Mouse (Mus musculus): ENCODE data around the gene Kcnmb3. TPM values are rescaled to one million over a fixed set of nuclear protein-coding genes. Genes with fewer than 3 reads are reported as not detected.
A peak's percentile ranks its signal among the peaks of the same experiment; 100 is the strongest.

The Kcnmb3 gene
- polyA plus RNA-seq, 1 experiment from 2014 or later: not detected

DNA sequence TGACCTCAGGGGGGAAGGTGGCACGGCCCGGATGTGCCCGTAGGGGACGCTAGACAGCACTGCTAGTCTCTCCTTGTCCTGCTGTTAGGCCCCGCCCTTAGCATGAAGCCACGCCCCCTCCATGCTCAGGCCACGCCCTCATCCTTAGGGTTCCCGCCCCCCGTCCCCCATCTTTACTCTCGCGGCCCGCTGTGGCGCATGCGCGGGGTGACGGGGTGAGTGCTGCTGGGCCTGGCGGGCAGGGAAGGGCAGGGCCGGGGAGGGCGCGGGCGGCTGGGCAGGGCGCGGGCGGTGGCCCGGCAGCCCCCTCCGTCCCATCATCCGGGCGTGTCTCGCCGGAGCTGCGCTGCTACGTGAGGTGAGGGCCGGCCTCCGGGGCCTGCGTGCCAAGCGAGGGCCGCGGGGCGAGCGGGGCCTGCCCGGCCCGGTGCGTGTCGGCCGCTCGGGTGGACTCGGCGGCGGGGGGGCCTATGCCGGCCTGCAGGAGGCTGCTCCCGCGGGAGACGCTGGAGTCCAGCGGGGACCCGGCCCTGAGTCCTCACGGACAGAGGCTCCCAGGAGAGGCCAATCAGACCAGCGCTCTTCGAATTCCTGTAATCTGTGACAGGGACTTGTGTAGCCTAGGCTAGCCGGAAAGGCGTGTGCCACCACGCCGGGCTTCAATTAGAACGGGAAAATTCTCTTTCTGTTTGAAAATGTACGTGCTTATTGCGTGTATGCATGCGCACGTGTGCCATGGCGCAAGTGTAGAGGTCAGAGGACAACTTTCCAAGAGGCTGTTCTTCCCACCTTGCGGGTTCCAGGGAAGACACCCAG is 18.6 kb upstream of the Kcnmb3 start:
- peak; percentile 95 for DNase-seq
- Histone ChIP-seq H3K9me3 (replicated peaks) (no peaks in the 10 kb centered on the region), H3K36me3 (peaks cover 9% of the 10 kb centered on the region), H3K27ac (peak overlapping the region; percentile 92), H3K4me2 (peak overlapping the region; percentile 96), H3K4me1 (replicated peaks) (peaks cover 60% of the 10 kb centered on the region), H3K9ac (peak overlapping the region; percentile 90), H3K27me3 (no peaks in the 10 kb centered on the region), H3K4me3 (replicated peaks) (peak overlapping the region; percentile 73)
- WGBS (ENCODE audit: insufficient replicate concordance): under 1% methylated on average over 69 of the region's 69 CpGs
- peak; percentile 95 for ATAC-seq (ENCODE audit: low read depth)

DNA sequence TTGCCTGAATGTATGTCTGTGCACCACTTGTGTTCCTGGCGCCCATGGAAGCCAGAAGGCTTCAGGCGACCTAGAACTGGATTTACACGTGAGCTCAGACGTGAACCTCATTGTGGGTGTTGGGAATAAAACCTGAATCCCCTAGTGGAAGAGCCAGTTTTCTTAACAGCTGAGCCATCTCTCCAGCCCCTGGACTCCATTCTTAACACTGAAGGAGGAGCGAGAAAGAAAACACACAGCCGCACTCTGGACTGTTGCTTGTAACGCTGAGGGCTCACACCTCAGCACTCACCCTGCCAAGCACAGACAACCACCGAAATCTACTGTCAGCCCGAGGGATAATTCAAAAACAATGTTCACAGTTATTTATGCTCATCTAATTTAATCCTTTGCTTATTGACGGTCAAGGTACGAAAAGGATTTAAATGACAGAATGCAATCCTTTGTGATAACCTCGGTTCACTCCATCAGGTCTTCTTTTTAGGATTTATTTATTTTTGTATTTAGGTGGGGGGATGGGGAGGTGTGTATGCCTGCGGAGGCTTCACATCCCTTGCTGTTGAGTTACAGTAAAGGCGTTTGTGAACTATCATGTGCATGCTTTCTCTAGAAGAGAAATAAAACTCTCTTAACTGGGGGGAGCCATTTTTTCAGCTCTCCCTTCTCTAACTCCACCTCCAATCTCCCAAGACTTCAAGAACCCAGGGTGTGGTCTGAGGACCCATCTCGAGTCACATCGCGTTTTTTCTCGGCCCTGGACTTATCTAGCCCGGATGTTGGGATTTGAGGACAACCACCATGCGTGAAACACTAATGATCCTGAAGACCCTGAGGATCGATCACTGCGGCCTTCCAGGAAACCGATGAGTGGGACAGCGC is 17.7 kb upstream of the Kcnmb3 start, which contains the start of gene Zfp639:
Gene Zfp639 (plus strand): TSS at position 764 of the 879 bp plus-strand sequence.
- Histone ChIP-seq H3K9me3 (replicated peaks) (no peaks in the 10 kb centered on the region), H3K4me3 (replicated peaks) (peak within 1 kb of the TSS; percentile 73), H3K4me2 (peak within 1 kb of the TSS; percentile 96), H3K9ac (peak within 1 kb of the TSS; percentile 90), H3K27me3 (no peaks in the 10 kb centered on the region), H3K27ac (peak within 1 kb of the TSS; percentile 92), H3K4me1 (replicated peaks) (peaks cover 55% of the 10 kb centered on the region), H3K36me3 (peaks cover 2% of the 10 kb centered on the region; the same call in 1 of the 2 replicates)
- peak; percentile 48 for ATAC-seq (ENCODE audit: low read depth)
- DNase-seq: no peak
- 15% methylated on average over 24 of the region's 24 CpGs for WGBS (ENCODE audit: insufficient replicate concordance)

DNA sequence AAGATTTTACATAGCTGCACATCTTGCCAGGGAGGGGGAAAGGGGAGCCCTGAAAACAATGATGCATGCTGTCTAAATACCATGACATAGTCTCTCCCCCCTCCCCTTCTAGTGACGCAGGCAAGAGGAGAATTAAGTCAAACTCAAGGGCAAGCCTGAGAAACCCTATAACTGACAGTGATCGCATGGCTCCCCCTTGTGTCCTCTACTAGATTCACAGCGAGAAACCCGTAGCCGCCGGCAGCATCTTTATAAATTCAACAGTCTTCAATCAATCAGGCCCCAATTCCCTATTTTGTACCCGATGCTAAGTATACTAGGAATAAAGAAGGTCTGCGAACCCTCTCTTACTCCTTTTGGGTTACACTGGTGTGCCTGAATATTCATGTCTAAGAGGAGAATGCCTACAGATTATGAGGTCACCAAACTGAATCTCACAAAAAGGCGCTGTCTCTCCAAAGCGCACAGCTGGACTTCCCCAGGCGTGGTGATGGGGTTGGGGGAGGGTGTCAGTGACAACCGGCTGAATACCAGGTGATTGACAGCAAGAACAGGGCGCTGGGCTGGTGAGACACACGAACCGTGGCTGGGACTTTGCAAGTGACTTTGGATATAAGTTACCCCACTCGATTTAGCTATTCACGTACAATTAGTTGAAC is 16.8 kb upstream of the Kcnmb3 start:
- WGBS (ENCODE audit: insufficient replicate concordance): 3% methylated on average over 17 of the region's 17 CpGs
- Histone ChIP-seq H3K27me3 (no peaks in the 10 kb centered on the region), H3K9ac (peak overlapping the region; percentile 60), H3K27ac (peak overlapping the region; percentile 54), H3K4me2 (peak overlapping the region; percentile 96), H3K4me1 (replicated peaks) (peaks cover 48% of the 10 kb centered on the region), H3K9me3 (replicated peaks) (no peaks in the 10 kb centered on the region), H3K4me3 (replicated peaks) (peak overlapping the region; percentile 73), H3K36me3 (no peaks in the 10 kb centered on the region)
- DNase-seq: peak; percentile 38
- no peak for ATAC-seq (ENCODE audit: low read depth)

- Histone ChIP-seq H3K9ac (no peak overlapping the region), H3K27me3 (no peaks in the 10 kb centered on the region), H3K4me3 (replicated peaks) (no peak overlapping the region), H3K4me2 (no peak overlapping the region), H3K36me3 (no peaks in the 10 kb centered on the region), H3K27ac (no peak overlapping the region), H3K4me1 (replicated peaks) (peaks cover 28% of the 10 kb centered on the region), H3K9me3 (replicated peaks) (no peaks in the 10 kb centered on the region)
- 62% methylated on average over 11 of the region's 11 CpGs for whole genome bisulfite sequencing (ENCODE audit: insufficient replicate concordance)
- no peak for ATAC-seq (ENCODE audit: low read depth)
- DNase-seq: no peak
Observed at GRCm38 (mm10) chr3:32506366-32507225, 14.6 kb upstream of the Kcnmb3 start.

- H3K4me1 ChIP-seq (replicated peaks): peaks cover 21% of the 10 kb centered on the region
- H3K27me3 ChIP-seq: no peaks in the 10 kb centered on the region
- H3K4me3 ChIP-seq (replicated peaks): no peak overlapping the region
- H3K4me2 ChIP-seq: no peak overlapping the region
- no peak for ATAC-seq (ENCODE audit: low read depth)
- H3K27ac ChIP-seq: no peak overlapping the region
- no peaks in the 10 kb centered on the region for H3K9me3 ChIP-seq (replicated peaks)
- no peaks in the 10 kb centered on the region for H3K36me3 ChIP-seq
- 41% methylated on average over 3 of the region's 3 CpGs for WGBS (ENCODE audit: insufficient replicate concordance)
- DNase-seq: no peak
- H3K9ac ChIP-seq: no peak overlapping the region
Observed at GRCm38 (mm10) chr3:32505841-32506240, 13.8 kb upstream of the Kcnmb3 start.

DNA sequence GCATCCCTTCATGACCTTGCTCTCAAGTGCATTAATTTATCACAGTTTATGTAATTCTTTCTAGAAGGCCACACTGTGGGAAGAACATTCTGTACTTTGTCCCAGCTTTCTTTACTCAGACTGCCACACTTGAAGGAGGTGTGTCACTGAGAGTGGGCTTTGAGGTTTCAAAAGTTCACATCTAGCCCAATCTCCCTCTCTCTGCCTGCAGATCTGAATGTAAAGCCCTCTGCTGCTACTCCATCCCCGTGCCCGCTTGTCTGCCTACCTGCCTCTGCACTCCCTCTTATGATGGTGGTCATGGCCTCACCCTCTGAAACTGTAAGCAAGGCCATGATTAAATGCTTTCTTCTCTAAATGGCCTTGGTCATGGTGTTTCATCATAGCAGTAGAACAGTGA is 8.3 kb upstream of the Kcnmb3 start:
- DNase-seq: no peak
- no peaks in the 10 kb centered on the region for H3K36me3 ChIP-seq
- H3K9me3 ChIP-seq (replicated peaks): no peaks in the 10 kb centered on the region
- WGBS (ENCODE audit: insufficient replicate concordance): 60% methylated on average over 2 of the region's 2 CpGs
- H3K4me2 ChIP-seq: no peak overlapping the region
- H3K27me3 ChIP-seq: no peaks in the 10 kb centered on the region
- H3K4me1 ChIP-seq (replicated peaks): no peaks in the 10 kb centered on the region
- no peak overlapping the region for H3K4me3 ChIP-seq (replicated peaks)
- no peak overlapping the region for H3K9ac ChIP-seq
- no peak for ATAC-seq (ENCODE audit: low read depth)
- no peak overlapping the region for H3K27ac ChIP-seq

DNA sequence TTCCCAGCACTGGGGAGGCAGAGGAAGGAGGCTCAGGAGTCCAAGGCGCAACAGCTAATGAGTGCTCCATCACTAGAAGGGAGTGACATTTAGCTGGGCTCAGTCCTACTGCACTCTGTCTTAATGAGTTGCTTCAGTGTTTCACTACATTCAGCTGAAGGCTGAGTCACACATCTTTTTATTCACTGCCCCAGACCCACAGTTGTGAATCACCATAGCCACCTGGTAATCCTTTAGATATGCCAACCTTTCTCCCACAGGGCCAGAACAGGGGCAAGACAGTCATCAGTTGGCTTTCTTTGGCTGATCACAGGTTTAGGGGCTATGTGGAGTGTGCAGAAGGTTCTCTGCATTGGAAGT is 4.7 kb upstream of the Kcnmb3 start:
- Histone ChIP-seq H3K9ac (no peak overlapping the region), H3K4me2 (no peak overlapping the region), H3K36me3 (no peaks in the 10 kb centered on the region), H3K4me1 (replicated peaks) (no peaks in the 10 kb centered on the region), H3K27ac (no peak overlapping the region), H3K9me3 (replicated peaks) (no peaks in the 10 kb centered on the region), H3K4me3 (replicated peaks) (no peak overlapping the region), H3K27me3 (no peaks in the 10 kb centered on the region)
- WGBS (ENCODE audit: insufficient replicate concordance): 88% methylated on average over 1 of the region's 1 CpGs
- no peak for ATAC-seq (ENCODE audit: low read depth)
- no peak for DNase-seq

DNA sequence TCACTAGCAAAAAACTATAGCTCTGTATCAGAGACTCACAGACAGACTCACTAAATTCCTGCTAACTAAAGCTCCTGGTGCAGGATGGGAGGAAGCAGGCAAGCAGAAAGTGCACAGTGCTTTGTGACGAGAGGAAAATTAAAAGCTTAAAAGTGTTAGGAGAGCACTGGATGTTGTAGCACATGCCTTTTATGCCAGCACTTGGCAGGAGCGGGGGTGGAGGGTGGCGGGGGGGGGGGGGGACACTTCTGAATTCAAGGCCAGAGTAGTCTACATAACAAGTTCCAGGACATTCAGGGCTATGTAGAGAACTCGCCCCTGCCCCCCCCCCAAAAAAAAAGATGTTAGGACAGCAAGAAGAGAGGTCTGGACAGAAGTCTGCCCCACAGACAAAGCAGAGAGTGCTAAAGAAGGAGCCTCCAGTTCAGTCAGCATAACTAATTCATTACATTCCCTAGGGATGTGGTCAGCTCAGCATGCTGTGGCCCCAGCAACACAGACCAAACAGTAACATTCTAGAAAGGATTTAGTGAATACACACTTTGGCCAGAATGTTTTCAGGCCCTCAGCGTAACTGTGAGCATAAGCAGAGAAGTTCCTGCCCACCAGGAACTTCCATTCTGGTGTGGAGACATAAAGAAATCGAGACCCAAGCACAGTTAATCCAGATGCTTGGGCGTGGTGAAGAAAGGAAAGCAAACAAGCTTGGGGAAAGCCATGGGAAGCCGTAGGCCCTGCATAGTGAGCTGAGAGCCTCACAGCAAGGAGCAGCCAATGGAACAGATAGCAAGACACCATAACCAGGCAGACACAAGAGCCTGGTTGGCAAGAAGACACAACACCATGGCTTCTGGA is 4.1 kb upstream of the Kcnmb3 start:
- Histone ChIP-seq H3K27ac (no peak overlapping the region), H3K27me3 (no peaks in the 10 kb centered on the region), H3K4me3 (replicated peaks) (no peak overlapping the region), H3K9ac (no peak overlapping the region), H3K36me3 (no peaks in the 10 kb centered on the region), H3K9me3 (replicated peaks) (no peaks in the 10 kb centered on the region), H3K4me1 (replicated peaks) (no peaks in the 10 kb centered on the region), H3K4me2 (no peak overlapping the region)
- ATAC-seq (ENCODE audit: low read depth) (no peak), DNase-seq (no peak)
- 48% methylated on average over 8 of the region's 8 CpGs for WGBS (ENCODE audit: insufficient replicate concordance)

- H3K4me1 ChIP-seq (replicated peaks): no peaks in the 10 kb centered on the region
- no peak overlapping the region for H3K27ac ChIP-seq
- ATAC-seq (ENCODE audit: low read depth): no peak
- no peak overlapping the region for H3K9ac ChIP-seq
- H3K4me2 ChIP-seq: no peak overlapping the region
- WGBS (ENCODE audit: insufficient replicate concordance): 48% methylated on average over 8 of the region's 8 CpGs
- H3K4me3 ChIP-seq (replicated peaks): no peak overlapping the region
- H3K9me3 ChIP-seq (replicated peaks): no peaks in the 10 kb centered on the region
- DNase-seq: no peak
- no peaks in the 10 kb centered on the region for H3K27me3 ChIP-seq
- H3K36me3 ChIP-seq: no peaks in the 10 kb centered on the region
Observed at GRCm38 (mm10) chr3:32495088-32495770, 3.2 kb upstream of the Kcnmb3 start.

Measured in liver, embryonic 13.5 days (tissue).